Mouse (Mus musculus): ENCODE measurements around the gene Gm28051. TPM values are rescaled to one million over a fixed set of nuclear protein-coding genes. Genes with fewer than 3 reads are reported as not detected.

Gm28051 gene
- polyA plus RNA-seq, 1 experiment from 2014 or later: not detected

DNA sequence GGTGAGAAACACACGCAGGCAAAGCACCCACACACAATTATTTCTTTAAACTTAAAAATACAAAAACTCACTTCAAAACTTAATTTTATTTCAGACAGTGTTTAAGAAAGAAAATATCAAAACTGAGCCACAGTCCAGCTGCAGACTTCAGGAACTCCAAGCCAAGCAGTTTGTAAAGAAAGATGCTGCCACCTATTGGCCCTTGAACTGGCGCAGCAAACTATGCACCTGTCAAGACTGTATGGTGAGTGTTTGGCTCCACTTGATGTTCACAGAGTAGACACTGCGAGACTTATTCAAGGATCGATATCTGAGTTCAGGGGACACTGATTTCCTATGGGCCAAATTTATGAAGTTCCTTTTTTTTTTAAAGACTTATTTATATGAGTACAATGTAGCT is 11.4 kb upstream of the Gm28051 start:
- ATAC-seq (ENCODE audit: insufficient number of reproducible peaks, low FRiP score): no peak
- no peak overlapping the region for H3K4me2 ChIP-seq
- 90% methylated on average over 4 of the region's 4 CpGs for WGBS

DNA sequence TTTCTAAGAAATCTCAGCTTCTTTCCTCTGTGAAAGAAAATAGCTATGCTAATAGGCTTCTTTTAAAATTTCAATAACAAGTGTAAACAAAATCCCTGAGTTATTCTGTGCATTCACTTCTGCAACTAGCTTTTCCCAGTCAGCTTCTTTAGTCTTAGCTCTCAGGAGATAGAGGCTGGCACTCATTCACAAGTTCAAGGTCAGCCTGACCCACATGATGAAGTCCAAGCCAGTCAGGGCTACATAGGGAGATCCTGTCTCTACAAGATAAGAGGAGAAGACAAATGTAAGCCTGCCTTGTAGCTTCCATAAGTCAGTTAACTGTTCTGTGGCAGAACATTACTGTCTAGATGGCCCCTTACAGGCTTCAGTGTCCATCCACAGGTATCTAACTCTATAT is 6.1 kb upstream of the Gm28051 start:
- Histone ChIP-seq H3K27ac (ENCODE audit: poor library complexity, severe bottlenecking) (no peak overlapping the region), H3K9ac (no peak overlapping the region), H3K9me3 (replicated peaks) (no peaks in the 10 kb centered on the region), H3K27me3 (replicated peaks) (no peaks in the 10 kb centered on the region), H3K36me3 (peaks cover 44% of the 10 kb centered on the region), H3K4me1 (replicated peaks) (peaks cover 16% of the 10 kb centered on the region), H3K4me3 (no peak overlapping the region), H3K4me2 (no peak overlapping the region)
- ATAC-seq (ENCODE audit: insufficient number of reproducible peaks, low FRiP score): no peak

More for the DNA sequence above, 11.4 kb upstream of the Gm28051 start:
- Histone ChIP-seq H3K36me3 (peaks cover 82% of the 10 kb centered on the region), H3K9me3 (replicated peaks) (no peaks in the 10 kb centered on the region), H3K27ac (ENCODE audit: poor library complexity, severe bottlenecking) (no peak overlapping the region), H3K4me3 (no peak overlapping the region), H3K9ac (no peak overlapping the region), H3K27me3 (replicated peaks) (no peaks in the 10 kb centered on the region), H3K4me1 (replicated peaks) (no peaks in the 10 kb centered on the region)

GRCm38 (mm10) chr12:102761668-102762067 is 4.1 kb upstream of the Gm28051 start:
- 85% methylated on average over 3 of the region's 3 CpGs for WGBS

DNA sequence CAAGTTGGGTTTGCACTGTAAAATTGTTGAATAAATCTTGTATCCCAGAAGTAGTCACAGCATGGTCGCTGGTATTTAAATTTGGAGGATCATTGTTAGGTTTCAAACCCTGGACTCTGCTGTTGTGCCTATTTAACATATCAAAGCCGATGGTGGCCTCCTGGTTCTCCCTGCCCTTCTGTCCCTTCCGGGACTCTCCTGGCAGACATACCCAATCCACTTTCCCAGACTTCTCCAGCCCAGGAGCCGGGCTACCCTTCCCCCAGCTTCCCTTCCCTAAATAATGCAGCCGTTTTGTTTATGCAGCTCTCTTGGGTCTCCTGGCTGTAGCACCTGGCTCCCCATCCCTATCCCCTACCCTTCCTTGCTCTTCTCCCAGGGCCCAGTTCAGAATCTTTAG is 1.4 kb upstream of the Gm28051 start:
- peak overlapping the region; percentile 82 for H3K4me2 ChIP-seq
- no peak overlapping the region for H3K27ac ChIP-seq (ENCODE audit: poor library complexity, severe bottlenecking)
- peak overlapping the region; percentile 79 for H3K4me3 ChIP-seq
- H3K9ac ChIP-seq: peak overlapping the region; percentile 79
- H3K9me3 ChIP-seq (replicated peaks): no peaks in the 10 kb centered on the region
- H3K36me3 ChIP-seq: peaks cover 13% of the 10 kb centered on the region; the same call in 1 of the 2 replicates
- no peak for ATAC-seq (ENCODE audit: insufficient number of reproducible peaks, low FRiP score)
- 4% methylated on average over 5 of the region's 5 CpGs for WGBS
- H3K27me3 ChIP-seq (replicated peaks): no peaks in the 10 kb centered on the region
- H3K4me1 ChIP-seq (replicated peaks): peaks cover 27% of the 10 kb centered on the region

More at GRCm38 (mm10) chr12:102761668-102762067, 4.1 kb upstream of the Gm28051 start:
- Histone ChIP-seq H3K9ac (no peak overlapping the region), H3K4me3 (no peak overlapping the region), H3K4me2 (no peak overlapping the region), H3K9me3 (replicated peaks) (no peaks in the 10 kb centered on the region), H3K36me3 (peaks cover 26% of the 10 kb centered on the region), H3K4me1 (replicated peaks) (peaks cover 19% of the 10 kb centered on the region), H3K27me3 (replicated peaks) (no peaks in the 10 kb centered on the region), H3K27ac (ENCODE audit: poor library complexity, severe bottlenecking) (no peak overlapping the region)
- ATAC-seq (ENCODE audit: insufficient number of reproducible peaks, low FRiP score): no peak

DNA sequence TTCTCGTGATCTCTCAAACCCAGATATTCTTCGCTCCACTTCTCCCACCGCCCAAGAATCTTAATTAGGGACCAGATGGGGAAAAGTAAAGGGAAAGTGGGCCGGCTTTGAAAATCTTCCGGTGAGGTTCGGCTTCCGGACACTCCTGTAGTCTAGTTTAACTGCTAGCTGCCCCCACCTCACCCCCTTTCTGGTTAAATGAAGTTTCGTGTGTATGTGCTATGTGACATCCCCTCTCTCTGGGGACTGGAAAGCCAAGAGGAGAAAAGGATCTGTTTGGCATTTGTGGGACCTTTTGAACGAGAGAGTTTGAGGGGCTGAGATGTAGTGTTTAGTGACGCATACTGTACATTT is 815 bp upstream of the Gm28051 start, which contains the start of gene Gm20604:
Gene Gm20604, minus strand, starts transcription at position 270 of the 354 bp plus-strand sequence.
- WGBS: under 1% methylated on average over 10 of the region's 10 CpGs
- ATAC-seq (ENCODE audit: insufficient number of reproducible peaks, low FRiP score): no peak

GRCm38 (mm10) chr12:102757055-102757688 is 393 bp downstream of the Gm28051 start:
- Histone ChIP-seq H3K9ac (peak overlapping the region; percentile 76), H3K27me3 (replicated peaks) (no peaks in the 10 kb centered on the region), H3K36me3 (peaks cover 7% of the 10 kb centered on the region; the same call in 1 of the 2 replicates), H3K4me1 (replicated peaks) (peaks cover 27% of the 10 kb centered on the region), H3K9me3 (replicated peaks) (no peaks in the 10 kb centered on the region), H3K4me2 (peak overlapping the region; percentile 70), H3K27ac (ENCODE audit: poor library complexity, severe bottlenecking) (peak overlapping the region; percentile 82), H3K4me3 (peak overlapping the region; percentile 79)
- ATAC-seq (ENCODE audit: insufficient number of reproducible peaks, low FRiP score): peak; percentile 86
- WGBS: under 1% methylated on average over 46 of the region's 46 CpGs

More for the DNA sequence above, 815 bp upstream of the Gm28051 start, which contains the start of gene Gm20604:
- peaks cover 13% of the 10 kb centered on the region; the same call in 1 of the 2 replicates for H3K36me3 ChIP-seq
- H3K4me2 ChIP-seq: peak within 1 kb of the TSS; percentile 82
- H3K27ac ChIP-seq (ENCODE audit: poor library complexity, severe bottlenecking): peak within 1 kb of the TSS; percentile 82
- H3K9ac ChIP-seq: peak within 1 kb of the TSS; percentile 79
- H3K4me3 ChIP-seq: peak within 1 kb of the TSS; percentile 79
- H3K9me3 ChIP-seq (replicated peaks): no peaks in the 10 kb centered on the region
- H3K27me3 ChIP-seq (replicated peaks): no peaks in the 10 kb centered on the region
- peaks cover 27% of the 10 kb centered on the region for H3K4me1 ChIP-seq (replicated peaks)

- 80% methylated on average over 7 of the region's 7 CpGs for WGBS
- H3K4me2 ChIP-seq: peak overlapping the region; percentile 70
- H3K27ac ChIP-seq (ENCODE audit: poor library complexity, severe bottlenecking): peak overlapping the region; percentile 82; the same call in 1 of the 2 replicates
- H3K27me3 ChIP-seq (replicated peaks): no peaks in the 10 kb centered on the region
- H3K4me1 ChIP-seq (replicated peaks): peaks cover 27% of the 10 kb centered on the region
- peak overlapping the region; percentile 76; the same call in 1 of the 2 replicates for H3K9ac ChIP-seq
- no peak for ATAC-seq (ENCODE audit: insufficient number of reproducible peaks, low FRiP score)
- peak overlapping the region; percentile 79 for H3K4me3 ChIP-seq
- H3K36me3 ChIP-seq: peaks cover 6% of the 10 kb centered on the region; the same call in 1 of the 2 replicates
- H3K9me3 ChIP-seq (replicated peaks): no peaks in the 10 kb centered on the region
Measured at GRCm38 (mm10) chr12:102756304-102756703, 1.3 kb downstream of the Gm28051 start.

DNA sequence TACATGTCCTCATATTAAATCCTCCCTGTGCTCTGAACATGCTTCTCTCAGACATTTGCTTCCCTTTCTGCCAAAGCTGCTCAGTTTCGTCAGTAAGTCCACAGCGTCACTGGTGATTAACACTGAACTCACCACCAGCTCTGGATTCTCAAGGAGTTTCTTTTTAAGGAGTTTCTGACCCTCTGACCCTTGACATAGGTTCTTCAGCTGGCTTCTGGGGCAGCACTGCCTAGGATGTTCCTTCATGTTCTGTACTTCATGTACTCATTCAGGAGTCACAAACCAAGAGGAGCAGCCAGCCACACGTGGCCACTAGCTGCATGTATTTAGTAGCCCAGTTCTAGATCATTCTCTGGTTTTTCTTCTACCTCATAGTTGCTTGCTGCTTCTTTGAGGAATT is 9.3 kb downstream of the Gm28051 start:
- Histone ChIP-seq H3K4me3 (no peak overlapping the region), H3K27ac (ENCODE audit: poor library complexity, severe bottlenecking) (no peak overlapping the region), H3K27me3 (replicated peaks) (no peaks in the 10 kb centered on the region), H3K4me2 (no peak overlapping the region), H3K9ac (no peak overlapping the region), H3K9me3 (replicated peaks) (no peaks in the 10 kb centered on the region), H3K4me1 (replicated peaks) (peaks cover 7% of the 10 kb centered on the region), H3K36me3 (peaks cover 17% of the 10 kb centered on the region; the same call in 1 of the 2 replicates)
- no peak for ATAC-seq (ENCODE audit: insufficient number of reproducible peaks, low FRiP score)
- WGBS: 80% methylated on average over 3 of the region's 3 CpGs

DNA sequence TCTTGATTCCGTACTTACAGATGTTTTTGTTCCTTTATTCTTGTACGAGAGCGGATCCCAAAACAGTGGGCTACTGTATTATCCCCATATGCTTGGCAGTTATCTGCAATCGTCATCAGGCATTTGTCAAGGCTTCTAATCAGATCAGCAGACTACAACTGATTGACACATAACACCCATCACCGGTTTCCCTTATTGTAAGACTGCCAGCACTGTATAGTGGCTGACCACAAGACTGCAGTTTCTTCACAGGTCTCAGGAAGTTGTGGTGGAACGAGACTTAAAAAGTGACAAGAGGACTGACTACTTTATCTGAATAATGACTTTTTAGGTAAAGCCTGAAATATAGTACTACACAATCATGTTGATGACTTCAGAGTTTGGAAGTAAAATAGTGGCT is 12.7 kb downstream of the Gm28051 start:
- H3K27me3 ChIP-seq (replicated peaks): no peaks in the 10 kb centered on the region
- peak overlapping the region; percentile 89 for H3K4me2 ChIP-seq
- WGBS: 53% methylated on average over 6 of the region's 6 CpGs
- H3K4me3 ChIP-seq: peak overlapping the region; percentile 95; the same call in 1 of the 2 replicates
- H3K9me3 ChIP-seq (replicated peaks): no peaks in the 10 kb centered on the region
- no peak overlapping the region for H3K27ac ChIP-seq (ENCODE audit: poor library complexity, severe bottlenecking)
- H3K9ac ChIP-seq: peak overlapping the region; percentile 61
- peaks cover 18% of the 10 kb centered on the region for H3K4me1 ChIP-seq (replicated peaks)
- H3K36me3 ChIP-seq: peaks cover 20% of the 10 kb centered on the region; the same call in 1 of the 2 replicates
- no peak for ATAC-seq (ENCODE audit: insufficient number of reproducible peaks, low FRiP score)

DNA sequence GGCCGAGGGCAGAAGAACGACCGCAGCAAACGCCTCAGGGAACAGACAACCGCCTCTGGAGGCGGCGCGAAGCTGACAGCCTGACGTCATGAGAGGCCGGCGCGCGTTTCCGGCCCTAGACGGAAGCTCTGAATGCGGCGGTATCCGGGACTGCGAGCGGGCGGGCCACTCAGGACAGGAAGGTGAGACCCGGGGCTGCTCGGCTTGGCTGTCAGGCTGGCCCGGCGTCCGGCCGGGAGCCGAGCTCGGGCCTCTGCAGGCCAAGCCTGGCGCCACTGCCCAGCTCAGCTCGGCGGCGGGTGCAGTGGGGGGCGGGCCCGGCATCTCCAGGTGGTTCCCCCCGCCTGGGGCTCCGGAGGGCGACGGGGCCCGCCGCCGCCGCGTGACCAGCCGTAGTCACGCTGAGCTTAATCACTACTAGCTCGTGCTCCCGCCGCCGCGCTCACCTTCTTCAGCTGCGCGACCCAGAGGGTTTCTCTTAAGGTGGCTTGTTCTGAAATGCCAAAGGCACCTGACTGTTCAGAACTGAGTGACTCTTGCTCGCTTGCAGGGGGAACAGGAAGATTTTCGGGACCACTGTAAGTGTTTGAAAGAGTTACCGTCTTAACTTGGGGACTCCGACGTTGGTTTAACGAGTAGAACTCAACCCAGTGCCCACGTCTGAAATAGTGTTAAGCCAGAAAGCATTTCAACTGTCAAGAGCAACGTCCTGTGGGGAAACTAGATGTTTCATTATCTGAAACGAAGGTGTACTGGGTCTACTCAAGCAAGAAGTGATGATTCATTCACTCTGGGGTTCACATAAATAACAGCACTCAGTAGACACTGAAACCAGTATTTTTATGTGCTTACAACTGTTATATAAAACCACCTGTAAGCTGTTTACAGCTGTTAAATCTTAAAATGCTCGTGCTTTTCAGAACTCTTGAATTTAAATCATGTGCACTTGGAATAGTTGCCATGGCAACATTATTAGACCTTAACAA is 13.7 kb downstream of the Gm28051 start, which contains the start of the genes Moap1 and Tmem251:
Gene Moap1, minus strand, starts transcription at position 73 of the 986 bp plus-strand sequence.
Gene Tmem251, plus strand, starts transcription at position 174 of the 986 bp plus-strand sequence.
- peaks cover 21% of the 10 kb centered on the region for H3K4me1 ChIP-seq (replicated peaks)
- peak within 1 kb of the TSS; percentile 95 for H3K4me3 ChIP-seq
- under 1% methylated on average over 63 of the region's 63 CpGs for WGBS
- ATAC-seq (ENCODE audit: insufficient number of reproducible peaks, low FRiP score): peak; percentile 97
- peaks cover 14% of the 10 kb centered on the region; the same call in 1 of the 2 replicates for H3K36me3 ChIP-seq
- no peaks in the 10 kb centered on the region for H3K9me3 ChIP-seq (replicated peaks)
- H3K4me2 ChIP-seq: peak within 1 kb of the TSS; percentile 89
- H3K27ac ChIP-seq (ENCODE audit: poor library complexity, severe bottlenecking): peak within 1 kb of the TSS; percentile 97
- H3K9ac ChIP-seq: peak within 1 kb of the TSS; percentile 92
- no peaks in the 10 kb centered on the region for H3K27me3 ChIP-seq (replicated peaks)

Measured in heart, embryonic 12.5 days (tissue).